Mouse (Mus musculus) CD4-positive, CD25-positive, alpha-beta regulatory T cell, adult 4 months (primary cell): Measurements from ENCODE around the gene Epha7. TPM values are rescaled to one million over a fixed set of nuclear protein-coding genes. Genes with fewer than 3 reads are reported as not detected.

Experiments
- ATAC-seq: one replicate; pipeline ENCODE4 v1.8.0; 2017
- polyA plus RNA-seq, 2 experiments: library from polyadenylated mRNA; unstranded; fragments of 100-300 nt; shearing (Covaris generic); gene quantifications; one replicate each; pipeline ENCODE4 v1.2.1; 2017

Epha7 gene
- polyA plus RNA-seq, 2 experiments from 2014 or later, result 0.16 TPM; not detected in 1

DNA sequence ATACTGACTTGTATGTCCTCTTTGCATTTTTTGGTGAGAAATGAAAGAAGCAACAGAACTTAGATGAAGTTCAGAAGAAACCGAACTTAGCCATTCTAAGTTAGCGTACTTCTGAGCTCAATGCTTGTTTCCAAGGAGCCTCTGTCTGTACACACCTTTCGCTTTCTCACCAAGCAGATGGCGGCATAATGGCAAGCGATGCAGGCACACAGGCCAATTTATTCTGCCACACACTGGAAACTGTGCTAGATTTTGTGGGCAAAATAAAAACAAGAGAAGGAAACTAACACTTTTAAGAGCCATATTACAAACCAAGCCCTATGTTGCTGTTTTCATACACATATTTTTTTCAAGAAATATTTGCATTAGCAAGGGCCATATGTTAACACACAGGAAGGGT is 88.6 kb downstream of the Epha7 start:
- no peak for ATAC-seq

DNA sequence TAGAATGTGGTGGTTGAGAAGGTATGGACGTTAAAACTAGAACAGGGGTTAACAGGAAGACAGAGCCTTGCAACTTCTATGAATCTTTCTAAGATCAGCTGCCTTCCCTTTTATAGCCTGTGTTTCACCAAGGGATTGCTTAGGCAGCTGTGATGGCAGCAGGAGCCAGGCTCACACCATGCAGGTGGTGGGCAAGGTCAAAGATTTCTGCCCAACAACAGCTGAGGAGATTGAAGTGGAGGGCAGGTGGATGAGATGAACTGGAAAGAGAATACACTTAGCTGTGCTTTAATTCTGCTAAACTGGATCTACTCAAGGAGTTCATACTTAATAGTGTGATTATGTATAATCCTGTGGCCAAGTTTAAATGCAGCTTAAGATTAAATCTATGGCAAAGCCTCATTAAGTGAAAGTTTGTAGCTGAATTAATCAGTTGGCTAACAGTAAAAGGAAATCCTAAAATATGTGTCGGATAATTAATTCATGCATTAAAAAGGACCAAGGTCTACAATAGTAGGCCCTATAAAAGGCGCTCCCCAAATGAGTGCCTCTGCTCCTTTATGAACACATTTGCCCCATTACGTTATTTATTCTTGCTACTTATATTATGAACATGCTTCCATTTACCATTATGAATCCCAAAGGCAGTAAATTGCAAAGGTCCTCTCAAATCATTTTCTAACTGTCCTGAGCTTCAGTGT is 89.2 kb downstream of the Epha7 start:
- no peak for ATAC-seq

DNA sequence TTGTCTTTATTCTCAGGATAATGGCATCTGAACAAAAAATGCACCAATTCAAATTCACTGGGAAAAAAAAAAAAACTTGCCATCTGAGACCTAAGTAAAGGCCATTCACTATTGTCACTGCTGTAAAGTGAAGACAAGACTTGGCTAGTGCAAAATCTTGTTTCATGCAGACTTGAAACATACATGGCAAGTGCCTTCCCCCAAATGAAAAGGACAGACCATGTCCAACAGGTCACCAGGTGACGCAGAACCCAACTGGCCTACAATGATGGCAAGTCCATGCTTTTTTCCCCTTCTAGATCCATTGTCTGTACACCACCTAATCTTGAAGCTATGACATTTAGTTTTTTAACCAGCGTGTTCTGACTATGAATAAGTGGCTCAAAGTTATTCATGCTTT is 94.1 kb downstream of the Epha7 start:
- ATAC-seq, result no peak

DNA sequence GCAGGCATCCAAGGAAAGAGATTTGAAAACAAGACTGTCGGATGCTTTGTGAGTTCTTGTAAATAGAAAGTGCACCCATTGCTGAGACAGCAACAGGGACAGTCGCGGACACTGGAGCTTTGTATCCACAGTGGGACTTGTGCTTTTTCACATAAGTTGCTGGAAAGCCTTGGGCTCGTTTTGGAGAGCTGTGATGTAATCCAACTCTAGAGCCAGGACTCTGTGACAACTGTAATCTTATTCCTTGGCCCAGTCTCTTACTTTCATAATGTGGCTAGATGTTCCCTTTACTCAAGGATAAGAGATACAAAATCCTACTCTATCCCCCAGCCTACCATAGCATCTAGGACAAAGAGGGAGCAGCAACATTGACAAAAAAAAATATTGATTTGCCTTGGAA is 97.2 kb downstream of the Epha7 start:
- no peak for ATAC-seq

DNA sequence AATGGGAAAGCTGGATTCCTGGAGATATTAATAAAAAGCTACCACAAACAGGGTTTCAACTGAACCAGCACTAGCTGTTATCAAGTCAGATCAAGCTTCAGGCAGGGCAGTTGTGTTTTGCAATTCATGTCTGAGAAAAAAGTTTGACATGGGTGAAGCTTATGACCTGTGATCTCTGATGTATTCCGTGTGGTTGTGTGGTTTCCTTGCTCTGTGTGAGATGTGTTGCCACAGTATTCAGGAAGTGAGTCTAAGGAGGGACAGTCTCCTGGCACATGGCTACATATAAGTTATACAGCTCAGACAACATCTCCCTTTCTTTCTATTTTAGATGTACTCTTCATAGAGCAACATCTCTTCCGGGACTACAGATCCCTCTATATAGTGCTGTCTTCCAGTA is 99.1 kb downstream of the Epha7 start:
- ATAC-seq, result no peak

DNA sequence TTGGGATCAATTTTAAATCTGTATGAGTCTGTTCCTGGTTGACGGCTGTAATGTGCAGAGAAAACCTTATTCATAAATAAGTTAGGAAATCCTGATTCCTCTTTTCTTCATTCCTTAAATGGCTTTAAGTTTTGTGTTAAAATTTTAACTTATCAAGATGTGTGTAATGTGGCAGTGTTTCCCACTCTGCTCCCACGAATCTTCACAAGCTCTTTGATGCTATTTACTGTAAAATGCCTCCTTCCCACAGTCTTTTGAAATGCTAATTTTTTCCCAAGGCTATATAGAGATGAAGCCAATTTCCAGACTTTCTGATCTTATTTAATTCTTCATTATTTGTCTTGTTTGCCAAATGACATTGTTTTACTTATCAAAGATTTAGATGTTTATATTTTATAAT is 100.7 kb downstream of the Epha7 start:
- ATAC-seq, result no peak

DNA sequence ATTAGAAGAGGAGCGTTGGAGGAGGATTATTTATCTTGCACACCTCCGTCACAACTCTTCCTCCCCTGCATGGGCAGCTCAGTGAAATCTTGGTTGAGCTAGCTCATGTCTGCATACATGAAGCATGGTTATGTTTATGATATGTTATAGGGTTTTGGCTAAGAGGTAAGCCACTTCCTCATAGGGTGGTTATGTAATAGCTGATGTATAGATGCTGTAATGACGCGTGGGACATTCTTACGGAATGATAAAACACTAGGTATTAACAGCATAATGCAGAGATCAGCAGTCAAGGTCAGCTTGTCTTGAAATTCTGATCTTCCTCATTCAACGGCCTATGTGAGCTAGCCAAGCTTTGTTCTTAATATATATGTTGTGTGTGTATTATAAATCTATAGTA is 107.7 kb downstream of the Epha7 start:
- ATAC-seq, result no peak

DNA sequence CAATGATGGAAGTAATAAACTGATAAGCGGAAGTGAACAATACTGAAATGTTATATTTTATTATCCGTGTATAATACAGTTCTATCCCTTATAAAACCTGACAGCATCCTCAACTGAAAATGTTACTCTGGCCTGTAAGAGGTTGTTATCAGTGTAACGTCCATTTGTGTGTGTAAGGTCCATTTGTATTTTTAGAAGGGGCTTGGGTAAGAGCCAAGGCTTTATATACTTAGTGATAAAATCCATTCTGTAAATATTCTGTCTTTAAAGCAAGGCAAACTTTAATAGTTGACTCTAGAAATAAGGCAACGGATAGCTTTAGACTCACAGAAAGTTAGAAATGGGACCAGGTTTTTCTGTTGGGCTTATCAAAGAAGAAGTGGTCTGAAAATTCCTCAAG is 113.1 kb downstream of the Epha7 start:
- ATAC-seq, result no peak

DNA sequence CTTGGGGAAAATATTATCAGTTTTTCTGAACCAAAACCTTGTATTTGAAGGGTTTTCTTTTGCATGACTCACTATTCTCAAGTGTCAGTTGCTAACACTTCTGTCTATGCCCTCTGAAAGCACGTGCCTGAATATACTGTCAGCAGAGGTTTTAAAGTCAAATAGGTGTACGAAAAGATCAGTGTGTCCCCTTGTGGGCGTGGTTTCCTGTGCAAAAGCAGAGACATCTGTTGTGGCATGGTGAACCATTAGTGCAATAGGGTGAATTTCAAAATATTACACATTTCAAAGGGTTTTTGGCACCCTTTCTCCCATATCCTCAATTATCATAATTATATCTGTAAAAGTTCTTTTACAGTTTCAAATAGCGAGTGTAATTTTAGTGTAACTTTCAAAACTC is 120.5 kb downstream of the Epha7 start:
- ATAC-seq, result no peak

DNA sequence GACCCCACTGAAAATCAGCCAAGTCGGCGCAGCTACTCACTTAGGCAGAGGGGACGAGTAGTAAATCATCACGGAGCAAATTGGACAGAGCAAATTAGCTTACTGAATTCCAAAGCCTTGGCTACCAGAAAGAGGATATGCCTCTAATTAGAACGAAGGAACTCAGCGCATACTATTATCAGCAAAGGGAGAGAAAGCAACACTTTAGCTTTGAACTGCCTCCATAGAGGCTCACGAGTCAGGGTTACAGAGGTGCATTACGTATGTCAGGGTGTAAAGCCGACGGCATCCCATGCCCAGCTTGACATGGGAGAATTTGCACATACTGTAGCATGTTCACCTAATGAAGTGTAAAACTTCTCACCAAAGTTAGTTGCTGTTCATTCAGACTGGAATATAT is 121.9 kb downstream of the Epha7 start:
- no peak for ATAC-seq

DNA sequence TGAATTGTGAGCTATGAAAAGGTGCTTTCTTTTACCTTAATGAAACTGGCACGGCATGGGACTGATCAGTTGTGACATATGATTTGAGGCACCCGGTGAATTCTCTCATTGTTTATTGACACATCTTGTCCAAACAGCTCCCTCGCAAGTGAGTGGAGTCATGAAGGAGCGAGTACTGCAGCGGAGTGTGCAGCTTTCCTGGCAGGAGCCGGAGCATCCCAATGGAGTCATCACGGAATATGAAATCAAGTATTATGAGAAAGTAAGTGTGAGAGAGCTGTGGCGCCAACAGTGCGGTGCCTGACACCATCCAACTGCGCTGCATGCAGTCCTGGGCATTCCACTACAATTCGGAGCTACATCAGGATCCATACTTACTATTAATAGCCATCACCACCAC is 122.6 kb downstream of the Epha7 start:
- no peak for ATAC-seq

DNA sequence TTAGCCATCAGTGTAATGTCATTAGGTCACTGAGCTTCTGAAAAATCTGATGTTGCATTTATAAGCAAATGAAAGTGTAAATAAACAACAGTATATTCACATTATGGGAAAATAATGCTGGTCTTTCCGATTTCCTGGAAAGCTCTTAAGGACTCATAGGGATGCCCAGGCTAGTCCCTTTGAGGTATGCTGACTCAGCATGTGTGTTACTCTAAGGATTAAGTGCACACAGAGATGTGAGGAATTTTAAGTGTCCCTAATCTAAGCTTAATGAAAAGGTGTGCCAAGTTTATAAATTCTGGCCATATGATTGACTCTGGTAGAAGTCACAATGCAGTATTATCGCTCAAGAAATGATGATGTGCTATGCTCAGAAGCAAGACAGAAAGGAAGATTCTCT is 127.8 kb downstream of the Epha7 start:
- ATAC-seq, result no peak

DNA sequence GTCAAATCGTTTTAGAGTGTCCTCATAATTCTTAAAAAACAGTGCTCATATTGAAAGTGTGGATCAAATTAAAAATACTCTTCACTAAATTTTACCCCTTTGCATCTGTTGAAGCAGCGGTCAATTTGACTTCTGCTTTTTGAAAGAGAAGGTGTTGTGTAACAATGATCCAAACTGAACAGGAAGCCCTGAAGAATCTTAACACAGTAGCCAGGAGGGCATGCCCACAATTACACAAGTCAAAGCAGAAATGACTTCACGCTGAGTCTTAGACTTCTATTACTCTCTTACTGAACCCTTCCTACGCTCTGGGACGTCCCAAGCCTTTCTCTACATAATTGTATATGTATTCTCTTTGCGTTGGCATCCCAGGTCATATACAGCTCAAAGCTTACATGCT is 131.3 kb downstream of the Epha7 start:
- ATAC-seq, result no peak

DNA sequence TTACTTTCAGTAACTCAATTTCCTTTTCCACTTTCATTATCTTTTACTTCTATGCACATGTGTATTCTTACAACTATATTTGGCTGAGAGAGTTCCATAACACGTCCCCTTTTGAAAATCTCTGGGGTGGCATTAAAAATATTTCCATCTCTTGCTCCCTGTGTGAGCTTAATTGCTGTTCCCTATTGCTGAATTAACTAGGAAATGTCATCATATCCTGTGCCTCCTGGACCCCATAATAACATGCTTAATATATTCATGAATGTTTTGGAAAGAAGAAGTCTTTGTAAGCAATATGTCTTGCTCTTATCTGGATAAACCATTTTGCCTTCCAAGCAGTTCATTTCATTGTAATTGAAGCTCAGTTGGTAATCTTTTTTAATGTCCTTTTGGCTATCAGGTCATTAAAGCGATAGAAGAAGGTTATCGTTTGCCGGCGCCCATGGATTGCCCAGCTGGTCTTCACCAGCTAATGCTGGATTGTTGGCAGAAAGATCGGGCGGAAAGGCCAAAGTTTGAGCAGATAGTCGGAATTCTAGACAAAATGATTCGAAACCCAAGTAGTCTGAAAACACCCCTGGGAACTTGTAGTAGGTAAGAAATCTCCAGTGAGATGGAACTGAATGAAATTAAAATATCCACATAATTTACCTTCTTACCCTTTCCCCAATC is 148.1 kb downstream of the Epha7 start:
- no peak for ATAC-seq

DNA sequence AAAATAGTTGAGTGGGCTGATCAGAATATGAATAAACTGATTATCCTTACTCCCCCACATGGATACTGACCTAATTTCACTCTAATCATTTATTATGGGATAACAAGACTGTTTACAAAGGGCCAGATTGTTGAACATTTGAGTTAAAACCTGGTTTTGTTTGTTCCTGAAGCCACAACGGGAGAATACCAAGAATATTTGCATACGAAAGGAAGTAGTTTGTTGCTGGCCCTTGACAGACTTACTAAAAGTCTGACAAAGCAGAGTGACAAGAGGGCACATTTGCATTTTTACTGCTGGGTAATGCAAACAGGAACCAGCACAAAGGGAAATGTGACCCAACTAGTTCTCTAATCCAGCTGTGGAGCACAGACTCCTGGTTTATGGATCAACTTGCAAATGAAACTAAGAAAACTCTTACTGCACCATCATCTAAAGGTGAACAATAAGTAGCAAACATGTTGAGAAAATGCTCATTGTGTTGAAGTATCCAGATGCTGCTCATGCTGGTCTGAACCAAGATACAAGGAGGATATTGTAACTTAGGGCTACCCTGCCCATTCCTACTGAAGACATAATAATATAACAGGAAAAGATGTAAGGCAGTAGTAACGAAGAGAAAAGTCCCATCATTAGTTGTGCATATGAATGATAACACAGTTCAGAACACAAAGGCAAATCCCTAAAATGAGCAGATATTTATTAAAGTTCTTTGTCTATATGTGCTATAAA is 154.8 kb downstream of the Epha7 start:
- ATAC-seq, result no peak

DNA sequence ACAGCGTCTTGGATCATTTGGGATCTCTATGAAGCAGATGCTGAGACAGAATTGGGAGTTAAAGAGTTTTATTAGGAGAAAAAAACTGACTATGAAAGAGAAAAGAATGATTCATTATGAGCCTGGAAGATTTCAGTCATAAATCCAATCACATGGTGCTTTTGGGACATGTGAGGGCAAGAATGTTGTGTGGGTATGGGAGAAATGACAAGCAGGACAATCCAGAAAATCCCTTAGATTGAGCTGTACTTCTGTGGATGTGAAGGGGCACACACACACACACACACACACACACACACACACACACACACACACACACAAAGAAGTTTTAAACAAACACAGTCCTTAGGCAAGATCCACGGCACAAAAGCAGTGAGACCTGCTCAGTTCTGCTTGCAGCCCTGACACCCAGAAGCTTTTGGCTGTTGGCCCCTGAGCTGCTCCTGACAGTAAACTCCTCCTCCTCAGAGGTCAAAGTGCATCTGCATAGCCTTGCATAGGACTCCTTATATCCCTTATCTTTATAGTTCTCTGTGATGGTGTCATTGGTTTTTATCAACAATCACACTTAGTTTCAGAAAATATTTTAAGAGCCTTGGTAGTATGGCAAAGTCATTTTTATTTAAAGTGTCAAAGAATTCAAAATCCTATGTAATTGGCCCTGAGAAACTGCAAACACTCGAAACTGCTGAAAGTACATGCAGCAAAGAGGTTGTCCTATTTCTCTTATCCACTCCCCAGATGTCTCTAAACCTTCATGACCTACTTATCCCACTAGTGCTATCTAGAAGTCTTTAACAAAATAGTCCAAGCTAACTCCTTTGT is 185.7 kb downstream of the Epha7 start:
- ATAC-seq, result no peak

DNA sequence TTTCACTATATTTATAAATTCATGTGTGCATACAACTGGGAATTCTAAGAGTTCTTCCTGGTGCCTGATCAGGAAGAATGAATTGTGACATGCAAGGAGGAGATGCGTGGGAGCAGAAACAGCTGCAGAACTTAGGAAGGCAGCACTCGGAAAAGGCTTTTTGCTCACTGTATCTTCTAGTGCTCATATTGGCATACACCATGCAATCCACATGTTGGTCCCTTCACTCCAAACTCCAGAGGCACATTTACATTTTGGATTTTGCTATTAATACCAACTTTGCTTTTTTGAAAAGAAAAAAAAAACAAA is 186.3 kb downstream of the Epha7 start:
- no peak for ATAC-seq

DNA sequence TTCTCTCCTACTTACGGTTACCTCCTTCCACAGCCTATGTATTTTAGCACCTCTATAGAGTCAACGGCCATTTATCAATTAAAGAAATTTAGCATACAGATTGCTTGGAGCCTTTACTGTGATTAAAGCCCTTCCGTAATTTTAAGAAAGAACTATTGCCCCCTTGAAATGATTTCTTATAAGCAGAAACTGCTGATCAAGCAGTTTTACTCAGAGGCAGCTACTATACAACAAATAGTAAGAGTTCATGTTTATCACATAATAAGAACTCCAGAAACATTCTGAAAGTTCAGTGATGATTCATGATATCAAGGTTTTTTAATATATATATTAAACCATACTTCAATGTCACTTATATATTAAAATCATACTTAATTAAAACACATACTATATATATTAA is 197.4 kb downstream of the Epha7 start:
- no peak for ATAC-seq
